Mouse (Mus musculus) kidney, postnatal 36 days (tissue): ENCODE data around the gene B4galt1.

Experiments
- DNase-seq, 2 experiments: peaks; one replicate each; pipeline ENCODE4 v3.0.0; 2021 to 2022; ENCODE audit warnings: mixed read lengths in 2 of 2

B4galt1 gene

DNA sequence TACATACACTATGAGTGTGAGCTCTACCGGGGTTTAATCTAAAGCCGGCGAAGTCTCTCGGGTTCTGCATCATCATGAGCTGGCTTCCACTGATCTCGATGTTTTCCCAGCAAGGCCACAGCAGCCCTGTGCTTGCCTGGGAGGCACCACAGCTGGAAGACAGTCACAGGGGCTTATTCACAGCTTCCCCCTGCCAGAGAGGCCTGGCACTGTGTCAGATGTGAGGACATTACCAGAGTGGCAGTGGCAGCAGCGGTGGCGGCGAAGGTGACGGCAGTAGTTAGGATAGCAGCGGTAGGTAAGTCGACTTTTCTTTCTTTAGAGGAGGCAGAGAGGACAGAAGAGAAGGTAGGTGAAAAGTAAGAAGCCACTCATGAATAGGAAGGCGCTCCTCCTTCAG, 35.9 kb downstream of the B4galt1 start:
- no peak for DNase-seq

DNA sequence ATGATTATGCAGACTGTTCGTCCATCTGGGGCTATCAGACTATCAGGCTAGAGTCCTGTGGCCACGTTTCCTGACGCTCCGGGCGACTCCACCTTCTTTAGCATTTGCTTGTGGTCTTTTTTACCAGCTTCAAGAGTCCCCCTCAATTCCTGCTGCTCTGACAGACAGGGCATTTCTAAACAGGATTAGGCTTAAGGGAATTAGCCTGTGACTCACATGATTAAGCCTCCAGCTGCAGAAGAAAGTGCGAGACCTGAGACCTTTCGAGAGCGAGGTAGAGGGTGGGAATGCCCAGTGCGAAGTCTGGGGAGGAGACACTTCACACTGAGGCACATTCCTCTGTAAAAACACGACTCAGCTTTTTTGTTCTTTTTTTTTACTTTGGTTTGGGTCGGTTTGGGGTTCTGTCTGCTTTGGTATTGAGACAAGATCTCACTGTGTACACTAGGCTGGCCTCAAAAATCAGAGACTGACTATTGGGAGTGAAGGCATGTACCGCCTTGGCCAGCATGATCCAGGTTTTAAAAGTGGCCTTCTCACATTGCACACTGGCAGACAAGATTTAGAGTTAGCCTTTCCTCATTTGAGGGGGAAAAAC, 37.9 kb downstream of the B4galt1 start:
- peak; percentile 34 to 36 for DNase-seq

DNA sequence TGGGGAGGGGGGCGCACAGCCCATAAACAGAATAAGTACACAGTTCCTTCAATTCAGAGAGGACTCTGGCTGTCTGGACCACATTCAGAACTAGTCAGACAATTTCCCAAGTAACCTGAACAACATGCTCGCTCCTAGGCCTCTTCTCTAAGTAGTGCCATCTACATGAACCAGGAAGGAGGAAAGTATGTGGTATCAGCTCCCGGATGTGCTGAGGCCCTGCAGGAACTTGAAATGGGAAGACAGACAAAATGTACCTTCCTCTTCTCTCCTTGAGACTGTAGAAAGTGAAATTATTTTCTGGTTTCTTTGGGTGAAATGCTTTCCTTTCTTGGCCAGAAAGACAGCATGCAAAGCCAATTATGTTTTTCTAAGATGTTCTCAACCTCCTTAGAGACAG, 38.7 kb downstream of the B4galt1 start:
- no peak for DNase-seq

DNA sequence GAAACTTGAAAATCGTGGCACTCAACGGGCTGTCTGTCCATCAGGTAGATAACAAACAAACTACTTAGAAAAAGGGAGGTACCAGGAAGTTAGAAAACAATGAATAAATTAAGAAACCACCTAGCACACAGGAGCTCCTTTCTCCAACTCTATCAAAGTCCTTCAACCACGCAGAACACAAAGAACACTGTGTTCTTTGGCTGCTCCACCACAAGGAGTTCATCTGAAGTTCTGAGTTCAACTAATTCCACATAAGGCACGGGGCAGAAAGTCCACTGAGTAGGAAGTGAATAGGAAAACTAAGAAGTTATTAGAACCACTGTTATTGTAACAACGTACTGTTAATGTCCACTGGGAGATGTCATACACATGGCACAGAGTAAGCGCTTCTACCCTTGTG, 39.4 kb downstream of the B4galt1 start:
- DNase-seq: peak; percentile 47 to 66

DNA sequence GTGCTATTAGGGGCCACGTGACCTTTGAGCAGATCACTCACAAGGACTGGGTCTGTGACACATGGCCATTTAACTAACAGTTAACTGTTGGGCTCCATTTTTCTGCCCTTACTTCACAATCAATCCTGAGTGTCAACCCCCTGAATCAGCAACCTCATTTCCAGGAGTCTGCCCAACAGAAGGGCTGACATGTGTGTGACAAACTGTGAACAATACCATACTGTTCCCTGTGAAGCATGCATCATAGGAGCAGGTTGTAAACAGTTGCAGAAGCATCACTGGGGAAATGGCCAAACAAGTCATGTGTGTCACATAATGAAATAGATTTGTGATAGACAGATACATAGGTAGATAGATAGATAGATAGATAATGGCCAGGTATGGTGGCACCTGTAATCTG, 40.9 kb downstream of the B4galt1 start:
- no peak for DNase-seq

DNA sequence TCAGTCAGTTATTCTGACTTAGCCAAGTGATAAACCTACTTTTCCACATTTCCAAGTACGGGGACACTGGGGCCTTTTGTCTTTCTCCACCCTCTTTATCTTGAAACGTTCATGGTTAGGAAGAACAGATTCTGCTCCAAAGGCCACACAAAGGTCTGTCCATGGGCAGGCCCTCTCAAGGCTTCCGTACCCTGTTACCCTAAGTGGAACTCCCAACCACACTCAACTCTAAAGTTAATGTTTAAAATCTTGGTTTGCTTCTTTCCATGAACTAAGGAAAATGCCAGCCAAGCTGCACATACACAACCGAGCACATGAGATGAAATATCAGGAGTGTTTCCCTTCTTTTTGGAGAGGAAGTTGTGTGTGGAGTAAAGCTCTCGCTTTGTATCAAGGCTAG, 43.3 kb downstream of the B4galt1 start:
- DNase-seq: peak in 1 of 2 experiments; percentile 60

DNA sequence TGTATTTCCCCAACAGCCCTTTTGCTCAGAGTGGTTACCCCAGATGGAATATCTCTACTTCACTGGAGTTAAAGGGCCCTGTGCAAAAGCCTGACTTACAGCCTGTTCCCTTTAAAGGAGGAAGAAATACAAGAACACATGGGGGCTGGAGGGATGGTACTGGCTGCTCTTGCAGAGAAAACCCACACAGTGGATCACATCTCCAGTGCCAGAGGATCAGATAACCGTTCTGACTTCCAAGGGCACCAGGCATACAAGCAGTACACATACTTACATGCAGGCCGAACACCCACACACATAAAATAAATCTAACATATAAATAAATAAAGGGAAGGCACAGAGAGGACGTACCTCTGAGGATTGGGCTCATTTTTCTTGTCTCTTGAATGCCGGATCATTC, 46.4 kb downstream of the B4galt1 start:
- no peak for DNase-seq

DNA sequence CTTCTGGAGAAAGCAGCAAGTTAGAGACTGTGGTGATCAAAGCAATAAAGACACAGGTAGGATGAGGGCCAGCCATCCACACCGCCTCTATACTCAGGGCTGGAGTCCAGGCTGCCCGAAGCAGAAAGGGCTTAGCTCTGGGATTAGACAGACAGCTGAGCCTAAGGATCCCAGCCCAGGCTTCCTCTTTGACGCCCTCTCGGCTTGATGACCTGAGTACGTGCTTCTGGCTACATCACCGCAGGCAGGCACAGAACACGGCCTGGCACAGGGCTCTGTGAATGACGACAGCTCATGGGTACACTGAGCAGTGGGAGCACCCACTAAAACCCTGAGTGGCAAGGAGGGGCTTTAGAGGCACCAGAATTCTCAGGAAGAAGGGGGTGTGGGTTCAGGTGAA, 48.4 kb downstream of the B4galt1 start:
- DNase-seq: no peak

DNA sequence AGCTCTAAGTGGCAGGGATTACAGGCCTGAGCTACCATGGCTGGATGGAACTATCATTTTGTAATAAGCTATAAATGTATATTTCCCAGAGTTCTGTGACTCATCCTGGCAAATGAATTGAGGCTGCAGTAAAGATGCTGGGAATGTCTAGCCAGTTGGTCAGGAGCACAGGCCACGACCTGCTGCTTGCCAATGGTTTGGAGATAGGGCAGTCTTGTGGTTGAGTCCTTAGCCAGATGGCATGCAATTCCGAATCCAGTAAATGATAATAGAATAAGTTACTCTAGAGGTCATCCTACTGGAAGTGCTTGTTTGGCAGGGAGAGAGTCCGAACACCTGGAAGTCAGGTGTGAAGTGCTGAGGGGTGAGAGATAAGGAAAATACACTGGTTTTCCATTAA, 51.0 kb downstream of the B4galt1 start:
- DNase-seq: no peak

DNA sequence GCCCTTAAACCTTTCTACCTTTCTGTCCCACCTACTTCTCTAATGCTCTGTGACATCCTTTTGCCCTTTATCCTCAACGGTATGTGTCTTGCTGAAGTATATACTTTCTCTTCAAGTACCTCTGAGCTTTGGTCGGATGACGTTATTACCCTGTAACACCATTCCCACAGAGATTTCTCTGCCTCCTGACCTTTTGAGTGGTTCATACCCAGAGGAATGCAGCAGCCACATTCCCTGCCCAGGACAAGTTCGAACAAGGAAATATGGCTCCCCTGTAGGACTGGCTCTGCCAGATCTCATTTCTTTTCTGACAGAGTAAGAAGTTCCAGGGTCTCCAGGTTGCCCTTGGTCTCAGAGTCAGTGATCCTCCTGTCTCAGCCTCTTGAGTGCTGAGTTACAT, 51.9 kb downstream of the B4galt1 start:
- DNase-seq: no peak

DNA sequence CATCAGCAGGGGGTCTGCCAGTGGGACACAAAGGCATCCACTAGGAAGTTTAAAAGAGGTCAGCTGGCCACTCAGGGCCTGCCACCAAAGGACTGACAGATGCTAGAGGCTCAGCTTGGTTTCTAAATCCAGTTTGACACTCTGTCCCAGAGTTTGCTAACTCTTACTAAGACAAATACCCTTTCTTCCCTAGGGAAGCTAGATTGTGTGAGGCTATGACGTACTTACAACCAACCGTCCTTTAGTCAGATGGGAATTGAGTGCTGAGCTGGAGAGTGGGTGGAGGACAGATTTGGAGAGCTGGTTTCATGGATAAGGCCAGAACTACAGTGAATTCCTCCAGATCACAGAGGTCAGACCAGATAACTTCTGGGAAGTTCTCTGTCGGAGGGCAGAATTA, 52.9 kb downstream of the B4galt1 start:
- no peak for DNase-seq

DNA sequence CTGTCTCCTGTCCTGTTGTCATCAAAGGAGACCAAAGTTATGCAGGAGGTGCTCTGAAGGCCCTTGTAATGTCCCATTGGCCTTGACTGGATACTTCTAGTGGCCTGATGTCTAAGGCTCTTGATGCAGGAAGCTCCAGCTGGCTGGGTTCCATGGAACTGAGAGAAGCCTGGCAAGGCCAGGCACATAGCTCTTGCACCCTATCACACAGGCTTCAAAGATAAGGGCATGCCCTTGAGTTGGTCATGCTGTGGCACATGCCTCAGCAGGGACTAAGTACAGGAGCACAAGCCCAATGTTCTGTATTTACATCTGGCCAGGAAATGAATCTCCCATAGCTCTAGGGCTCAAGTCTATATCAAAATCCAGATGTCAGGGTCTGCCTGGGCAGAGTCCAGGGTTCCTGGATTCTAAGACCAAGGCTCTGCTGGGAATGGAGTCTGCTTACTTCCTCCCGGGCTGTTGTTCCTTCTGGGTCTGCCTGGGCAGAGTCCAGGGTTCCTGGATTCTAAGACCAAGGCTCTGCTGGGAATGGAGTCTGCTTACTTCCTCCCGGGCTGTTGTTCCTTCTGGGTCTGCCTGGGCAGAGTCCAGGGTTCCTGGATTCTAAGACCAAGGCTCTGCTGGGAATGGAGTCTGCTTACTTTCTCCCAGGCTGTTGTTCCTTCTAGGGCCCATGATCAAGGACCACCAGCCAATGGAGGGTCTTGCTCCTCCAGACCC, 54.8 kb downstream of the B4galt1 start:
- peak in 1 of 2 experiments; percentile 63 for DNase-seq

DNA sequence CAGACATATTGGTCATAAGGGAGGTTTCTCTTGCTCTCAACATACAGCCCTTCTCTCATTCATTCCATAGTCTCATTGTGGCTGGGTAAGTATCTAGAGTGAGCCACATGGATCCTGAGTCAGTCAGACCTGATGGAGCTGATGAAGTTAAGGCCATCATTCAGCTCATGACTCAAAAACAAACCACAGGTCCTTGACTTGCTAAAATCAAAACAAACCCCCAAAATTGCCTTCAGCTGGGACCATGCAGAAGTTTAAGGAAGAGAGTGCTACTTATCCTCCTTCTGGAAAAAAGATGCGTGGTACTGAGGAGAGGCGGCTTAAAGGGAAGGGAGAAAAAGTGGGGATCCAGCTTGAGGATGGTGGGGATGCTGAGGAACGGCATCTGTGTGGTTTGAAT, 58.0 kb downstream of the B4galt1 start:
- DNase-seq: no peak

DNA sequence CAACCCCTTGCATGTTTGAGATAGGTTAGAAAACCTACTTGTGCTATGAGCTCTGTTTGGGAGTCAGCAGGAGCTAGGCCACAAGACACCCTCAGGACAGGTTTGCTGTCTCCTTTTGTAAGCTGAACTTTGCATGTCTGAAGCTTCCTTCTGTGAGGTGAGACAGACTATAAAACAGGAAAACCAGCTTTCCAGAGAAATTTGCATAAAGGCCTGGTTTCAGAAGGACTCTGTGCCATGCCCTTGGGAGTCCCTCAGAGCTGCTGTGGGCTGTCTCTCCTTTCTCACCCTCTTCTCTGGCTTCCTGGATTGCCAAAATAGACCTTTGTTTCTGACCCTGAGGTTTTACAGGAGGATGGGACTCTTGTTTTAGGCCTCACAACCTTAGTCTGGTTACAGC, 59.5 kb downstream of the B4galt1 start:
- DNase-seq: no peak

DNA sequence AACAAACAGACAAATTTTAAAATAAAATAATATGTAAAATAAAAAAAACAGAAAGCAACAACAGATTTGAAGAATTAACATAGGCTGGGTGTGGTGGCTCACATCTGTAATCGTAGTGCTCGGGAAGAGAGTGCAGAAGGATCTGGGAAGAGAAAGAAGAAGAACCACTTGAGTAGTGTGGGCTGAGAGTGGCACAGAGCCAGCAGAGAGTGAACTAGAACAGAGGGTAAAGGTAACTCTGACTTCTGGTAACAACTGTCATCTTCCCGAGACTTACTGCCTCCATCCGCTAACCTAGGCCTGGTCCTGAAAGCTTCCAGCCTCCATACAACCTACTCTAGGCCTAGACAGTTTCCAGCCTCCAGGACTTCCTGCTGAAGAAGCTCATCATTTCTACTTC, 62.6 kb downstream of the B4galt1 start:
- peak; percentile 58 to 81 for DNase-seq

DNA sequence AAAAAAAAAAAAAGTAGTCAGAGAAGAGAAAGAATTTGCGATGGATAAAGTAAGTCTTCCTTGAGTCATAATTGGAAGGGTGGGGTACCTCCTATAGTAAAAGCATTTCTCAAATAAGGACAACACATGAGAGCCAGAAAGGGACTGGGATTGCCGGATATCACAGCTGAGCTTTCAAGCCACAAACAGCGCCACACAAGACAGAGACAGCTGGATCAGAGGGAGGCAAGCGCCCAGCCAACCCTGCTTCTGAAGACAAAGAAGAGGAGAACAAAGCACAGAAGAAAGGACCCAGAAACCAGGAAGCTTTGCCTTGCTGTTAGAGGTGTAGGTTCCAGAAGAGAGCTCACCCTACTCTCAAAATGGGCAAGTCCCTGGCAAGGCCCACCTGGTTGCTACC, 67.2 kb downstream of the B4galt1 start:
- DNase-seq: no peak

DNA sequence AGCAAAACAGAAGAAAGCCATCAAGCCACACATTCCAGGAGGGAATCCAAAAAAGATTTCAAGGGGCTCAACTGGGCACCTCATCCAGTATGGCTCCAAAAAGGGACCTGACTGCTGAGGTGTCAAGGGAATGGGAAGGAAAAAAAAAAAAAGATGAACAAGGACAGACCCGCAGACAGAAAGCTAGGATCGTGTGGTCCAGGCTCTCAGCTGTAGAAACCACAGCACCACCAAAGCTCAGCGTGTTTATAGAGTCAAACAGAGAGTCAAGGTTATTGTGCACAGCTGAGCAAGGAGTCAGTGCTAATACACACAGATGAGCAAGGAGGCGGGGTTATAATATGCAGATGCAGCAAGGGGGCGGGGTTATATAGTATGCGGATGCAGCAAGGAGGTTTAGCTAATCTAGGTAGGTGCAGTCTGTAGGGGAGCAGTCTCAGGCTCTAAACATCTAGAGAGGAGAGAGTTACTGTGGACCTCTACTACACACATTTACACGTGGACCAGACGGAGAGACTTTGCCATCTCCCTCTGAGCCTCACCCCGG, 68.1 kb downstream of the B4galt1 start:
- no peak for DNase-seq

DNA sequence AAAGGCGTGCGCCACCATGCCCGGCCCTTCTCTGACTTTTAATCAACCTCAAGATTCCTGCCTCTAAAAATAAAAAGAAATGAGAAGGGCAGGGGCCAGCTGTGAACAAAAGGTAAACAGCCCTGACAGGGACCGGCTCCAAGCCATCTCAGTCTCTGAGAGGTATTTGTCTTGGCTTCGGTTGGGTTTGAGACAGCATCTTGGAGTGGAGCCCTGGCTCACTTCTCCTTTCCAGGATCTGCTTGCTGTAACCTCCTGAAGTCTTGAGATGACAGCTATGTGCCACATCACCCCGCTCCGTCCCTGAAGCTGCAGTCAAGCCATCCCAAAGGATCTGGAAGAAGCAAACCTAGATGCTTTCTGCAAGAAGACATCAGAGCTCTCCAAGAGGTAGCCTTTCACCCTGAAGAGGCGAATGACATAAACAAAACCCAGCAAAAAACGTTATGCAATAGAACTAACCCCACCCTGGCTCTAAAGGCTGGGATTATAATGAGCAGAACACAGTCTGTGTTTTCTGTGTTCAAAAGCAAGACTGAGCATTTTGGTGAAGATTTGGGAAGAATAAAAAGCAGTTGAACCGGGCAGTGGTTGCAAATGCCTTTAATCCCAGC, 69.1 kb downstream of the B4galt1 start:
- DNase-seq: peak; percentile 64 to 68

DNA sequence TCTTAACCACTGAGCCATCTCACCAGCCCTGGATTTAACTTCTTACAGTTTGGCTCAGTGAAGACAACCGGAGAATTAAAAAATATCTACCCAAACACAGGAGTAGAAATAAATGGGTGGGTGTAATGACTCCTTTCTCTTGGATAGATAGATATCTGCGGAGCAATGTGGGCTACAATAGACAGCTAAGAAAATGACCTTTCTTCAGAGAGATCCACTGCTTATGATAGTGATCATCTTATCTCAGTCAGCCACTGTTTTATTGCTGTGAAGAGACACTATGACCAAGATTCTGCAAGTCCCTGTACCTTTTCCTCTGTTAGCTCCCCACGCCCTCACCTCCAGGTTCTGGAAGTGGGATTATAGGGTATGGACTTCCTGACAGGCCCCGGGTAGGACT, 70.8 kb downstream of the B4galt1 start:
- DNase-seq: no peak

DNA sequence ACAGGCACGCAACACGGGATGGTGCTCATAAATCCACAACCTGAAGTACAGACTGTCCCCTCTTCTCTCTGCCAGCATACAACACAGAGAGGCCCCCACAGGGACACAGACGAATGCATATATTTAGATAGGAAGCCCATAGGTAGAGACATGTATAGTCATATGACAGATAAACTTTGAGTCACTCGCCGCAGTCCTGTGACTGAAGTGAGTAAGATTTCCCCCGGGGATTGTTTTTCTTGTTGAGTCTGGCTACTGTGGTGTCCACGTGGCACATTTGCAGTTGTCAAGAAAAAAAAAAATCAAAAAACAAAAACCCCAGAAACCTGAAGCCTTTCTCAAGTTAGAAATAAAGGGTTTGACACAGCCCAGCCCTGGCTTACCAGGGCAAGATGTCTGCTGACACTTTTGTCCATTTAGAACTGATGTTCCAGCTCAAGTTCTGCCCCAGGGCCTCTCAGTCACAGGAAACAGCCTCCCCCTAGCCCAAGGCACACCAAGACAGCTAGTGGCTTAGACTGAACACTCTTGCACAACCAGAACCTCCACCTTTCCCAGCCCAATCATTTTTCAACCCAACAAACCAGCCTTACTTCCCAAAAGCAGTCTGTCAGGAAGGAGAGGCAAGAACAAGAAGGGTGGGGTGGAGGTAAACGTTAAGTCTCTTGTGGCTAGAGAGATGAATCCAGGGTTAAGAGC, 71.9 kb downstream of the B4galt1 start:
- no peak for DNase-seq

DNA sequence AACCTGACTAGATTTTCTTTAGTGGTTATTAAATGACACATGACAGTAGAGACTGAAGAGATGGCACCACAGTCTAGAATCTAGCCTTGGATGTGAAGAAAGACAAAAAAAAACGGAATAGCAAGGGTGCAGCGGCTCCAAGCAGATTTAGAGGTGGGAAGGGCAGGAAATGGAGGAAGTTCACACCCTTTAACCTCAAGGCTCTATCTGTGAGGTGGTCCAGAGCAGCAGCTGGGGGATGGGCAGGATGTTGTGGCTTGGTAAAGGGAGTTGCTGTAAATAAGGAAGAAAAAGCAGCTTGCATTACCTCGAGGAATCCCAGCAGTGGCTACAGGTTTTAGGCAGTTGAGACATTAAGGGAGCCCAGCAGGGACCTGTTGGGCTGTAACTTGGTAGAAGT, 72.7 kb downstream of the B4galt1 start:
- peak; percentile 77 to 80 for DNase-seq

DNA sequence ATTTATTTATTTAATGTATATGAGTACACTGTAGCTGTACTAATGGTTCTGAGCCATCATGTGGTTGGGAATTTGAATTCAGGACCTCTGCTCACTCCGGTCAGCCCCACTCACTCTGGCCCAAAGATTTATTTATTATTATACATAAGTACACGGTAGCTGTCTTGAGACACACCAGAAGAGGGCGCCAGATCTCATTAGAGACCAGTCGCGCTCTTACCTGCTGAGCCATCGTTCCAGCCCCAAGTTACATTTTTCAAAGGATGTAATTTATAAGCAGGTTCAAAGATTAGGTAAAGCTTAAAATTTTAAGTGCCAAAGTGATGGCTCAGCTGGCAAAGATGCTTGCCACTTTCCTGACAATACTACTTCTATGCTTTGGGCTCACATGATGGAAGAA, 75.1 kb downstream of the B4galt1 start:
- peak; percentile 48 to 71 for DNase-seq

DNA sequence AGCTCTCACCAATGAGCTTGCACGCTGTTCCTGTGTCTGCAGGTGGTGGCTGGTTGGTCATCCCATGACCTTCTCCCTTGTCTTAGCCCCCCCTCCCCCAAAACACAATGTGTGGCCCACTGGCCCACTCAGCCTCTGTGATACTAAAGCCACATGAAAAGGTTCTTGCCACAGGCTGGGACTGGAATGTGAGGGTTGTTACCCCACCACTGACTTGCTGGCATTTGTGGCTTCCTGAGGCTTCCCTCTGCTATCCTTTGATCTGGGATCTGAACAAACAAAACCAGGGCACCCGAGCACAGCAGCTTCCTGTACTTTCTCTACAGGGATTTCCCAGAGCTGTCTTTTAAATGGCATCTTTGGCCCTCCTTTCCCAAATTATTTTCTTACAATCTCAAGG, 76.7 kb downstream of the B4galt1 start:
- DNase-seq: no peak

DNA sequence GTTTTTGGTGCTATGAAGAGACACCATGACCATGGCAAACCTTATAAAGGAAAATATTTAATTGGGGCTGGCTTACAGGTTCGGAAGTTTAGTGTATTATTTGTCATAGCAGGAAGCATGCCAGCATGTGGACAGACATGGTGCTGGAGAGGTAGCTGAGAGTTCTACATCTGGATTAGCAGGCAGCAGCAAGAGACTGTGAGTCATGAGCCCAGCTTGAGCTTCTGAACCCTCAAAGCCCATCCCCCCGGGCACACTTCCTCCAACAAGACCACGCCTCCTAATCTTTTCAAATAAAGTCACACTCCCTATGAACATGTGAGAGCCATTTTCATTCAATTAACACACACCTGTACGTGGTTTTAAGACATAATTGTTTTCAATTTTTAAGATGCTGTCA, 77.4 kb downstream of the B4galt1 start:
- DNase-seq: no peak
